Mouse (Mus musculus): ENCODE data around the gene Fam104a. TPM values are rescaled to one million over a fixed set of nuclear protein-coding genes. Genes with fewer than 3 reads are reported as not detected.
A peak's percentile ranks its signal among the peaks of the same experiment; 100 is the strongest.

Gene Fam104a
- polyA plus RNA-seq, 1 experiment from 2014 or later, result 42.9 TPM

GRCm38 (mm10) chr11:113611664-113612611, 72.0 kb downstream of the Fam104a start:
- H3K27ac ChIP-seq (replicated peaks; ENCODE audit: low read depth, low read length), result peak overlapping the region; percentile 68
- no peaks in the 10 kb centered on the region for H3K9me3 ChIP-seq (ENCODE audit: control insufficient read depth, low read length)
- H3K4me2 ChIP-seq (ENCODE audit: low read length), result peak overlapping the region; percentile 9; the same call in 1 of the 2 replicates
- H3K27me3 ChIP-seq (ENCODE audit: control insufficient read depth, insufficient read depth, low read length), result no peaks in the 10 kb centered on the region
- ATAC-seq (ENCODE audit: low FRiP score, low TSS enrichment) (peak; percentile 62), DNase-seq (peak; percentile 80)
- no peak overlapping the region for H3K4me3 ChIP-seq (replicated peaks; ENCODE audit: low read depth, low read length)
- H3K4me1 ChIP-seq (ENCODE audit: control insufficient read depth, insufficient read depth, low read length), result peaks cover 11% of the 10 kb centered on the region
- WGBS, result 9% methylated on average over 24 of the region's 24 CpGs
- no peak overlapping the region for H3K9ac ChIP-seq (replicated peaks; ENCODE audit: low read length)
- H3K36me3 ChIP-seq (ENCODE audit: control insufficient read depth, insufficient read depth, low read length), result no peaks in the 10 kb centered on the region

Other genes starting within 250 kb of the Fam104a start
- gene Sstr2, start 64.8 kb downstream of the Fam104a start, polyA plus RNA-seq (2014; fragmentation: Nextera tagmentation; extraction: Ambion mirVana), result 18.0 and 23.3 TPM in 2 replicates
- gene Cog1, start 35.0 kb downstream of the Fam104a start, polyA plus RNA-seq (2014; fragmentation: Nextera tagmentation; extraction: Ambion mirVana), result 35.2 and 40.1 TPM in 2 replicates
- 28.5 and 31.1 TPM in 2 replicates for gene Slc39a11, start 34.1 kb downstream of the Fam104a start, polyA plus RNA-seq (2014; fragmentation: Nextera tagmentation; extraction: Ambion mirVana)
- 25.5 and 28.8 TPM in 2 replicates for gene D11Wsu47e, start 257 bp upstream of the Fam104a start, polyA plus RNA-seq (2014; fragmentation: Nextera tagmentation; extraction: Ambion mirVana)
- 0.26 and 0.47 TPM in 2 replicates for gene Cpsf4l, start 25.9 kb upstream of the Fam104a start, polyA plus RNA-seq (2014; fragmentation: Nextera tagmentation; extraction: Ambion mirVana)
- gene Cdc42ep4, start 67.7 kb upstream of the Fam104a start, polyA plus RNA-seq (2014; fragmentation: Nextera tagmentation; extraction: Ambion mirVana), result 45.4 and 49.5 TPM in 2 replicates

Measured in midbrain, embryonic 14.5 days (tissue).